Mouse (Mus musculus) testis, adult 2 months (tissue): ENCODE data around the gene Magi1. TPM values are rescaled to one million over a fixed set of nuclear protein-coding genes. Genes with fewer than 3 reads are reported as not detected.

Experiments
- H3K27ac ChIP-seq: fragments of 200-500 bp; 2 replicates; pipeline ENCODE4 v1.5.1; 2012; ENCODE audit warnings: low read depth, low read length; ENCODE audit not compliant: control insufficient read depth, insufficient read depth
- H3K27me3 ChIP-seq: fragments of 200-500 bp; 2 replicates; pipeline ENCODE4 v1.6.1; 2012; ENCODE audit warnings: mild to moderate bottlenecking, low read length, moderate library complexity; ENCODE audit not compliant: control insufficient read depth, insufficient read depth
- H3K36me3 ChIP-seq: fragments of 200-500 bp; 2 replicates; pipeline ENCODE4 v1.6.1; 2012; ENCODE audit warnings: mild to moderate bottlenecking, low read length; ENCODE audit not compliant: control insufficient read depth, insufficient read depth
- H3K4me1 ChIP-seq: fragments of 200-500 bp; 2 replicates; pipeline ENCODE4 v1.6.1; 2012; ENCODE audit warnings: low read length; ENCODE audit not compliant: control insufficient read depth, insufficient read depth
- H3K4me3 ChIP-seq: fragments of 200-500 bp; 2 replicates; pipeline ENCODE4 v1.5.1; 2012; ENCODE audit warnings: low read depth, mild to moderate bottlenecking, low read length, moderate library complexity, mixed read lengths; ENCODE audit not compliant: control insufficient read depth
- CTCF ChIP-seq: fragments of 200-500 bp; IDR thresholded peaks from 2 replicates; pipeline ENCODE4 v1.5.1; 2012; ENCODE audit warnings: low read depth, mild to moderate bottlenecking, inconsistent platforms, low read length, moderate library complexity; ENCODE audit not compliant: control insufficient read depth, insufficient read depth, insufficient replicate concordance
- POLR2A ChIP-seq: fragments of 200-500 bp; IDR thresholded peaks from 2 replicates; pipeline ENCODE4 v1.6.1; 2012; ENCODE audit warnings: low read depth, mild to moderate bottlenecking, inconsistent platforms, low read length, moderate library complexity; ENCODE audit not compliant: control insufficient read depth
- polyA plus RNA-seq: library from polyadenylated mRNA; depleted of rRNA; stranded (reverse); fragments of >200 nt; gene quantifications from 2 replicates; pipeline ENCODE4 v1.2.3, GENCODE M21; 2012

The Magi1 gene
- polyA plus RNA-seq, 1 experiment, result 11.1 TPM

DNA sequence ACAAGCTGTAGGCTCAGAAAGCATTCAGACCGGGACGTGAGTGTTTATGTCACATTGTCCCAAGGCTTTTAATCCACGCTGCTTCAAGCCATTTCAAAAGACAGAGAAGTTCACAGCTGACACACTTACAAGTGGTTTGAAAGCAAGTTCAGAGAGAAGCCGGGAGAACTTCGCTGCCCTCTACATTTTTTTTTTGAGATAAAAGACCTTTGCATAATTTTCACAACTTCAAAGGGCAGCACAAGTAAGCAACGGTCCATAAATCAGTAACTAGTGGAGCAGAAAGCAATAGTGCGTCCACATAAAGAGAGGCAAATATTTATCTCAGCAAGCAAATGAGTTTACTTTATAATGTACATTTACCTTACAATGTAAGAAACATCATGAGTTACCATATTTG, 52.4 kb downstream of the Magi1 start:
- Histone ChIP-seq H3K4me1 (no peaks in the 10 kb centered on the region), H3K27ac (no peak overlapping the region), H3K36me3 (no peaks in the 10 kb centered on the region), H3K4me3 (no peak overlapping the region), H3K27me3 (no peaks in the 10 kb centered on the region)
- TF ChIP-seq CTCF (no peak), POLR2A (no peak)

DNA sequence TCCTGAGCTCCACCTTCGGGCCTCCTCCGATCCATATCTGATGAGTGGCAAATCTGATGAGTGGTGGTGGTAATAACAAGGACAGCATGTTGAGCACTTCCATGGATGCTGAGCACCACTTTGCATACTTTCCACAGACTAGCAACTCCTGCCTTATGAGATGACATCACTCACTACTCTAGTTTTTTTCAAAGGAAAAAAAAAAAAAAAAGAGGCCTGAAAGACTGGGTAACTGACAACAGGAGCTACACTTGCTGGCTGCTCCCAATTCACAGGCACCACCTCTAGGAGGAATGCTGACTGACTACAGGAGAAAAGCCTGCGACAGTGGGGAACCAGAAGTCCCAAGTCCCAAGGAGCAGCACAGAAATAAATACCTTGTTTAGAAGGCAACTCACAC, 52.8 kb downstream of the Magi1 start:
- no peak for TF ChIP-seq CTCF
- TF ChIP-seq POLR2A, result no peak
- Histone ChIP-seq H3K27me3 (no peaks in the 10 kb centered on the region), H3K27ac (no peak overlapping the region), H3K4me1 (no peaks in the 10 kb centered on the region), H3K4me3 (no peak overlapping the region), H3K36me3 (no peaks in the 10 kb centered on the region)

DNA sequence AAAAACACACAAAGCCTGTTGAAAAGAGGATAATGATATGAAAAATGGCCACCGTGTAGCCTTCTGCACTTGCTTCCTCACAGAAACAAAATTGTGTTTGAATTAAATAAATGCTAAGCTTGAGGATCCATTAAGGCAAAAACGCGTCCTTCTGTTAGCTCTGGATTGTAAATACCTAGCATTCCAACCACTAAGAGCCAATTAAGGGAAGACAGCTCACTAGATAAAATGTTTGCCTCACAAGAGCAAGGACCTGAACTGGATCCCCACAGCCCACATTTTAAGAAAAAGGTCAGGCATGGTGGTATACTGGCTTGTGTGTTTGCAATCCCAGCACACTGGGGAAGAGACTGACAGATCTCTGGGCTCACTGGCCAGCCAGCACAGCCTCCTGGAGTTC, 53.6 kb downstream of the Magi1 start:
- no peak for TF ChIP-seq POLR2A
- no peak for TF ChIP-seq CTCF
- Histone ChIP-seq H3K4me1 (no peaks in the 10 kb centered on the region), H3K27me3 (no peaks in the 10 kb centered on the region), H3K27ac (no peak overlapping the region), H3K36me3 (no peaks in the 10 kb centered on the region), H3K4me3 (no peak overlapping the region)

DNA sequence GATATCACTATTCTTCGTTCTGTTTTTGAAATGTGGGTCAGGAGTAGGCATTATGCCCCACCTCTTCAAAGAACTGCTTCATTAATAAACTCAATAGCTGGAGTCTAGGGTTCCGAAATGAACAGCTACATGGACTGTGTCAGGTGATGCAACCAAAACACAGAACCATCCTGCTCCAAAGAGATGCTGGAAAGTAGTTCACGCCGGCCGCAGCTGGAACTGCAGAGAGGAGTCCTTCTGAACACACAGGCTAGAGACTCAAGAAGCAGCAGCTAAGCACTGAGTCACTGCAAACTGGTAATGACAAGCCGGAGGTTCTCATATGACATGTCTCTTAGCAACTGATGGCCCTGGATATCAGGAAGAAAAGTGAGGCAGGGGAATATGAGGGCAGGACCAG, 57.5 kb downstream of the Magi1 start:
- H3K27ac ChIP-seq, result no peak overlapping the region
- H3K4me3 ChIP-seq, result no peak overlapping the region
- H3K36me3 ChIP-seq, result no peaks in the 10 kb centered on the region
- no peaks in the 10 kb centered on the region for H3K4me1 ChIP-seq
- TF ChIP-seq POLR2A, result no peak
- no peak for TF ChIP-seq CTCF
- H3K27me3 ChIP-seq, result no peaks in the 10 kb centered on the region

DNA sequence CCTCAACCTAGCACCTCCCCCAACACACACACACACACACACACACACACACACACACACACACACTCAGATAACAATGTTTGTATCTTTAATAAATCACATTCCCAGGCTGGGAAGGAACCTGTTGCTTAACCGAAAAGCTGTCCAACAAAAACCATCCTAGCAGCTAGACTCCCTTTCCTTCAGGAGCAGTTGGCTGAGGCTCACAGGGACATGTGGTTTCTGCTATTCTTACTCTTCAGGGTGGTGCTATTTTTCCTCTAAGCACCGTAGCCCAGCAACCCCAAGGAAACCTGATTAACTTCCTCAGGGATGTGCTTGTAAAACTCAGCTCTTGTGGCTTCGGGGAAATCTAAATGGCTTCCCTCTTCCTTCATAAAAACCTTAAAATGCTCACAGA, 57.9 kb downstream of the Magi1 start:
- no peaks in the 10 kb centered on the region for H3K4me1 ChIP-seq

DNA sequence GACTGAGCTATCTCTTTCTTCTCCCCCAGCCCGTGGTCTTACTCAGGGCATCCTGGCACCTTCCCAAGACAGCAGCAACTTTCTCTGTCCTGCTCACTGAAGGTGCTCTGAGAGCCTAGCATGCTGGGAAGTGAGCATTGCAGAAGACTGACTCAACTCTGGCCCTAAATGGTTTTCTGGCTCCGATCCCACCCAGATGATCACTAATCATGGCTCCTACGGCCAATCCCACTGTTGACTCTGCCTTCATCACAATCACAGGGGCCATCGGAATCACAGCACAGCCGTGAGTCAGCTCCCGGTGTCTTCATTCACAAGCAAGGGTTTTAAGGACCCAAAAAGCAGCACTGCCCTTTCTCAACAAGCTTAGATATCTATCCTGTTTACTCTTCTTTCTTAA, 58.6 kb downstream of the Magi1 start:
- Histone ChIP-seq H3K27me3 (no peaks in the 10 kb centered on the region), H3K27ac (no peak overlapping the region)

More for the DNA sequence above, 57.9 kb downstream of the Magi1 start:
- TF ChIP-seq POLR2A (no peak), CTCF (no peak)
- H3K27ac ChIP-seq, result no peak overlapping the region
- H3K36me3 ChIP-seq, result no peaks in the 10 kb centered on the region
- H3K27me3 ChIP-seq, result no peaks in the 10 kb centered on the region
- H3K4me3 ChIP-seq, result no peak overlapping the region

DNA sequence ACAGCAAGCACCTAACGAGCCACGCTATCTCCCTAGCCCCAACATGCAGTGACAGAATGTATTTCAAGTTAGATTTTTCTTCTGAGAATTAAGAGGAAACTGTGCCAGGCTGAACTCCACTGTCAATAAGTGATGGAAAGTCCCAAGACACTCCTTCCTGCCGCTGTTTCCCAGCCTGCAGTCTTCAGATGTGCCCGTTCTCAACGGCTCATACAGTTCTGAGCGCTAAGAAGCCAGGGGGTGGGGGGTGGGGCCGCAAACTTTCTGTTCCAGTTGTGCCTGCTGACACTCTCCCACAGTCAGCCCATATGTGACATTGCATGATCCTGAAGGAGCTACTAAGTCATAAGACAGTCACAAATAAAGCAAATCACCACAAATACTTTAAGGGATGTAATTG, 61.5 kb downstream of the Magi1 start:
- TF ChIP-seq POLR2A (no peak), CTCF (no peak)
- Histone ChIP-seq H3K4me1 (no peaks in the 10 kb centered on the region), H3K36me3 (no peaks in the 10 kb centered on the region)

More for the DNA sequence above, 58.6 kb downstream of the Magi1 start:
- H3K4me1 ChIP-seq, result no peaks in the 10 kb centered on the region
- H3K4me3 ChIP-seq, result no peak overlapping the region
- TF ChIP-seq POLR2A (no peak), CTCF (no peak)
- H3K36me3 ChIP-seq, result no peaks in the 10 kb centered on the region

DNA sequence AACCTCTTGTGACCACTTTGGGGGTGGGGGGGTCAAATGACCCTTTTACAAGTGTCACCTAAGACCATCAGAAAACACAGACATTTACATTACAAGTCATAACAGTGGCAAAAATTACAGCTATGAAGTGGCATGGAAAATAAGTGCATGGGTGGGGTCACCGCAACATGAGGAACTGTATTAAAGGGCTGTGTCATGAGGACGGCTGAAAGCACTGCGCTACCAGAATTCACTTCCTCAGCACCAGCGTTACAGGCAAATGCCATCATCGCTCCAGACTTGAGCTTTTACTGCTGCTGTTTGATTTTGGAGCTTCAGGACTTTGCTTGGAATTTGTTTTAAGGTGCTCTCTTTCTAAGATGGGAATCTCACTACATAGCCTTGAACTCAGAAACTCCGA, 62.0 kb downstream of the Magi1 start:
- Histone ChIP-seq H3K4me1 (no peaks in the 10 kb centered on the region), H3K4me3 (no peak overlapping the region), H3K36me3 (no peaks in the 10 kb centered on the region), H3K27me3 (no peaks in the 10 kb centered on the region), H3K27ac (no peak overlapping the region)
- TF ChIP-seq POLR2A (no peak), CTCF (no peak)

More for the DNA sequence above, 61.5 kb downstream of the Magi1 start:
- no peak overlapping the region for H3K4me3 ChIP-seq
- H3K27ac ChIP-seq, result no peak overlapping the region
- no peaks in the 10 kb centered on the region for H3K27me3 ChIP-seq
